7 mouse cellular contexts compared by ENCODE assay signal in genomic region chr7:35056999-35057398, GRCm38 (mm10). TPM values are rescaled to one million over a fixed set of nuclear protein-coding genes. Genes with fewer than 3 reads are reported as not detected.
DNase-seq lines count a peak whose midpoint lies in the region; ATAC-seq and TF ChIP-seq lines count a peak whose summit lies in the region.

No protein-coding gene starts in this region.

- no peak for TF ChIP-seq POLR2A in CH12.LX (IDR thresholded peaks at IDR 0.05; ENCODE audit: low read depth, low read length)

- H3K9ac ChIP-seq in CH12.LX (ENCODE audit: insufficient read depth, low read depth), result peak overlapping the region; percentile 73
- H3K9ac ChIP-seq in heart, embryonic 15.5 days, result peak overlapping the region; percentile 42
- peak overlapping the region; percentile 69 for H3K9ac ChIP-seq in liver, embryonic 16.5 days (ENCODE audit: low read depth, low read length)

- H3K36me3 ChIP-seq in CH12.LX (replicated peaks in 1 of 2; ENCODE audit: control insufficient read depth in 1 of 2, insufficient read depth in 1 of 2, low read length in 1 of 2), result peaks cover 2 to 11% of the 10 kb centered on the region in 2 experiments
- no peaks in the 10 kb centered on the region for H3K36me3 ChIP-seq in heart, embryonic 15.5 days
- H3K36me3 ChIP-seq in liver, embryonic 16.5 days (ENCODE audit: control insufficient read depth, insufficient read depth), result no peaks in the 10 kb centered on the region
- no peaks in the 10 kb centered on the region for H3K36me3 ChIP-seq in splenic B cell, adult 2 months (ENCODE audit: control insufficient read depth, insufficient read depth, low read length, poor library complexity, severe bottlenecking)

- dilution Hi-C loops in CH12.LX (cut with MboI; ENCODE audit: extremely low pct_ligation_motif_present, extremely low pct_unique_long_range_greater_than_20kb, low sequenced_read_pairs), result no loop called here

- H3K4me2 ChIP-seq in CH12.LX (ENCODE audit: insufficient read depth, low read depth, poor library complexity, severe bottlenecking), result peak overlapping the region; percentile 88
- peak overlapping the region; percentile 83 for H3K4me2 ChIP-seq in heart, embryonic 15.5 days
- H3K4me2 ChIP-seq in liver, embryonic 16.5 days (ENCODE audit: low read depth, low read length), result peak overlapping the region; percentile 97

- WGBS in heart, embryonic 15.5 days, result 12% methylated on average over 10 of the region's 10 CpGs
- WGBS in liver, embryonic 16.5 days (ENCODE audit: insufficient replicate concordance), result 6% methylated on average over 10 of the region's 10 CpGs

- no peak for ATAC-seq in heart, embryonic 15.5 days (replicated peaks; ENCODE audit: insufficient number of reproducible peaks, insufficient read depth, low FRiP score, low read depth)
- no peak for ATAC-seq in liver, embryonic 16.5 days (ENCODE audit: low read depth)

- TF ChIP-seq CTCF in CH12.LX (conservative IDR thresholded peaks at IDR 0.05 in 1 of 2, IDR thresholded peaks at IDR 0.05 in 1 of 2; ENCODE audit: low read depth in 2 of 2, low read length in 2 of 2), result no peak

- in situ Hi-C loops in CH12.LX (cut with MboI; ENCODE audit: low pct_ligation_motif_present, low pct_unique_long_range_greater_than_20kb, low sequenced_read_pairs), result no loop called here

- H3K4me3 ChIP-seq in CH12.LX (replicated peaks in 1 of 3; ENCODE audit: low read depth in 2 of 3, low read length in 2 of 3, poor library complexity in 1 of 3), result peak overlapping the region; percentile 38 to 93 (median 51)
- H3K4me3 ChIP-seq in heart, embryonic 15.5 days, result peak overlapping the region; percentile 98
- peak overlapping the region; percentile 97 for H3K4me3 ChIP-seq in liver, embryonic 16.5 days (ENCODE audit: low read depth, low read length)

- H3K27ac ChIP-seq in CH12.LX (ENCODE audit: insufficient read depth, low read depth), result peak overlapping the region; percentile 70
- H3K27ac ChIP-seq in heart, embryonic 15.5 days, result peak overlapping the region; percentile 32
- H3K27ac ChIP-seq in liver, embryonic 16.5 days (ENCODE audit: low read length), result peak overlapping the region; percentile 83

- H3K27me3 ChIP-seq in CH12.LX (replicated peaks), result no peaks in the 10 kb centered on the region
- no peaks in the 10 kb centered on the region for H3K27me3 ChIP-seq in heart, embryonic 15.5 days
- no peaks in the 10 kb centered on the region for H3K27me3 ChIP-seq in liver, embryonic 16.5 days (ENCODE audit: control insufficient read depth, insufficient read depth, low read depth, low read length)
- no peaks in the 10 kb centered on the region for H3K27me3 ChIP-seq in splenic B cell, adult 2 months (ENCODE audit: control insufficient read depth, insufficient read depth, low read length, poor library complexity, severe bottlenecking)

- no peak for TF ChIP-seq RAD21 in CH12.LX (IDR thresholded peaks at IDR 0.05; ENCODE audit: low read depth, low read length)

- H3K79me2 ChIP-seq in CH12.LX (replicated peaks; ENCODE audit: control insufficient read depth, extremely low read depth, insufficient read depth, poor library complexity, severe bottlenecking), result peaks cover 38% of the 10 kb centered on the region

- H3K4me1 ChIP-seq in CH12.LX (ENCODE audit: control insufficient read depth in 1 of 2, insufficient read depth in 2 of 2), result peaks cover 3 to 40% of the 10 kb centered on the region in 2 experiments; a peak in 3 of 4 replicates
- peaks cover 18% of the 10 kb centered on the region for H3K4me1 ChIP-seq in heart, embryonic 15.5 days (replicated peaks)
- peaks cover 25% of the 10 kb centered on the region for H3K4me1 ChIP-seq in liver, embryonic 16.5 days (ENCODE audit: control insufficient read depth, low read depth, low read length)

- peak; percentile 32; the same call in 1 of the 2 replicates for TF ChIP-seq EP300 in CH12.LX (IDR thresholded peaks at IDR 0.05; ENCODE audit: low read length)

- DNase-seq in CH12.LX (ENCODE audit: extremely low read depth), result peak; percentile 33
- DNase-seq in adipocyte (ENCODE audit: low spot score), result peak; percentile 29
- DNase-seq in splenic B cell, adult 2 months (ENCODE audit: low read depth, low spot score), result peak; percentile 65
- DNase-seq in gastrocnemius, postnatal 10 days, result no peak
- DNase-seq in left cerebral cortex, adult 9 months (ENCODE audit: low spot score in 2 of 2), result no peak

- H3K9me3 ChIP-seq in CH12.LX (replicated peaks; ENCODE audit: low read length), result peaks cover 5% of the 10 kb centered on the region
- H3K9me3 ChIP-seq in heart, embryonic 15.5 days (replicated peaks), result no peaks in the 10 kb centered on the region
- no peaks in the 10 kb centered on the region for H3K9me3 ChIP-seq in liver, embryonic 16.5 days (replicated peaks; ENCODE audit: control insufficient read depth, low read length)

TF ChIP-seq in CH12.LX, 34 proteins besides CTCF, POLR2A, EP300 and RAD21:
- TF ChIP-seq MAZ (IDR thresholded peaks at IDR 0.05; ENCODE audit: low read depth, low read length) (0 out of 2 replicates have a peak, but pooled peaks have one; percentile 35), ELF1 (IDR thresholded peaks at IDR 0.05; ENCODE audit: low read depth, low read length) (peak; percentile 35; the same call in 1 of the 2 replicates), MAX (IDR thresholded peaks at IDR 0.05; ENCODE audit: low read length) (no peak), E2F4 (IDR thresholded peaks at IDR 0.05; ENCODE audit: insufficient replicate concordance, low read depth, low read length) (no peak), UBTF (IDR thresholded peaks at IDR 0.05; ENCODE audit: low read depth, low read length) (no peak), SIN3A (IDR thresholded peaks at IDR 0.05; ENCODE audit: low read length) (peak; percentile 26; the same call in 1 of the 2 replicates)

RNA-seq across cellular contexts. Expression of gene Cebpg, which starts 0.6 kb away (rescaled TPM):
- total RNA-seq in CH12.LX (2012; rRNA removed) (23.6 and 34.6 TPM in 2 replicates), CH12.LX (2014; rRNA removed) (25.3 and 27.0 TPM in 2 replicates)
- 19.9 and 23.5 TPM in 2 replicates for polyA plus RNA-seq in CH12.LX (2012; ENCODE audit: insufficient read length, low read depth)
- polyA plus RNA-seq in heart, embryonic 15.5 days (2015; fragmentation: Nextera tagmentation; extraction: Ambion mirVana), result 18.0 and 22.1 TPM in 2 replicates
- 21.4 and 22.4 TPM in 2 replicates for polyA plus RNA-seq in liver, embryonic 16.5 days (2015; fragmentation: Nextera tagmentation; extraction: Ambion mirVana)
- 10 to 100 TPM; 19.7 to 25.9 TPM for total RNA-seq in gastrocnemius, postnatal 10 days (2021)

Comparison
In these comparisons a context has a peak if more than half of its experiments do, and no peak if none do; other contexts are left out.
1. DNase-seq: peak in CH12.LX (single experiment), adipocyte (single experiment) and splenic B cell, adult 2 months (single experiment); none in gastrocnemius, postnatal 10 days (single experiment) and left cerebral cortex, adult 9 months (0 of 2).
2. H3K27ac ChIP-seq: peak in every context shown above with its lines; median percentile 83 in liver, embryonic 16.5 days; 70 in CH12.LX; 32 in heart, embryonic 15.5 days.
3. Peak in every context shown above with its lines, with median percentiles within 50 percentile points of each other: H3K4me2 ChIP-seq, H3K4me3 ChIP-seq and H3K9ac ChIP-seq.